Mouse (Mus musculus) telencephalon, adult 2 months (tissue): ENCODE measurements at regions not wholly inside any gene's neighbourhood (a gene's known extent, or its start where the extent isn't known, plus 50 kb on each side); places are given as distances from the start of the nearest gene placed in this dataset.
A peak's percentile ranks its signal among the peaks of the same experiment; 100 is the strongest.

Experiments
- DNase-seq: peaks from one replicate; pipeline ENCODE4 v3.0.0-alpha.2; 2011; ENCODE audit warnings: low read depth, low spot score

GRCm38 (mm10) chr1:67359824-67360223 lies 237.0 kb downstream of the Cps1 start:
- no peak for DNase-seq

GRCm38 (mm10) chr1:67366038-67366437 lies 243.2 kb downstream of the Cps1 start:
- DNase-seq = no peak

DNA sequence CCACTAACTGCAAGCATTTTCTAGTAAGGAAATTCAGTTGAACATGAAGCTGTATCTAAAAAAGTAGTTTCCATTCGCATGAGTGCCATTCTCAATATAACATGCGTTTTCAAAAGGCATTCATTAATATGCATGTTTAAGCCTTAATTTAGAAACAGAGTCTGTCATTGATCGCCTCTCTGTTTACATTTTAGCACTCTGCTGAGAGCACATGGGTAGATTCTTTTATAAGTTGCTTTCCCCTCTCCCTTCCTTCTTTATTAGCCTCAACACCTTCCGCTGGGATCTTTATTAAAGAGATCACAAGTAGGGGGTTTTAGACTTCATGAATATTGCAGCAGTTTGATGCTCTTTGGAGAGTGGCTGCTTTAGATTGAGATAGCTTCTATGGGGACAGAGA lies 243.7 kb downstream of the Cps1 start:
- no peak for DNase-seq

GRCm38 (mm10) chr1:67382366-67382765 lies 259.5 kb downstream of the Cps1 start:
- DNase-seq = no peak

DNA sequence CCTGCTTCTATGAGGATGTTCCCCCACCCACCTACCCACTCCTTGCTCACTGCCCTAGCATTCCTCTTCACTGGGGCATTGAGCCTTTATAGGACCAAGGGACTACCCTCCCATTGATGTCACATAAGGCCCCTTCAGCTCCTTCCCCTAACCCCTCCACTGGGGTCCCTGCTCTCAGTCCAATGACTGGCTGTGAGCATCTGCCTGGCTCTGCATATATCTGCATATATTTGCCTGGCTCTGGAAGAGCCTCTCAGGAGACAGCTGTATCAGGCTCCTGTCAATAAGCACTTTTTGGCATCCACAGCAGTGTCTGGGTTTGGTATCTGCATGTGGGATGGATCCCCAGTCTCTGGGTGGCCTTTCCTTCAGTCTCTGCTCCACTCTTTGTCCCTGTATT lies 262.6 kb downstream of the Cps1 start:
- DNase-seq = no peak

DNA sequence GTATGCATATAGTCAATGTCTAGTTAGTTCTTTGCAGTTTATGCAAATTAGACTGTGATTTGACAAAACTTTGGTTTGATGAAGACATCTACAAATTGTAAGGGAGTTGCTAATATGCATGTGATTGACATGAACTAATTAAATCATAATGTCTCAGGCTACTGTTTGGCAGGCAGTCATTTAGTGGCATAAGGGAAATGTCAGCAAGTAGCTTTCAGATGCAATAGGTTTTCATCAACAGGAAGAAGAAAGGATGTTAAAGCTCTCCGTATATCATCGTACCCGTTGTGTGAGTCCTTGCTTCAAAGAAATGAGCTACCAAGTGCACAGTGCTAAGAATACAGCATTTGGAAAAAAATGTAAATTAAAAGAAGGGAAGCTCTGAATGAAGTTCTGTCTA lies 264.1 kb downstream of the Cps1 start:
- DNase-seq = no peak

DNA sequence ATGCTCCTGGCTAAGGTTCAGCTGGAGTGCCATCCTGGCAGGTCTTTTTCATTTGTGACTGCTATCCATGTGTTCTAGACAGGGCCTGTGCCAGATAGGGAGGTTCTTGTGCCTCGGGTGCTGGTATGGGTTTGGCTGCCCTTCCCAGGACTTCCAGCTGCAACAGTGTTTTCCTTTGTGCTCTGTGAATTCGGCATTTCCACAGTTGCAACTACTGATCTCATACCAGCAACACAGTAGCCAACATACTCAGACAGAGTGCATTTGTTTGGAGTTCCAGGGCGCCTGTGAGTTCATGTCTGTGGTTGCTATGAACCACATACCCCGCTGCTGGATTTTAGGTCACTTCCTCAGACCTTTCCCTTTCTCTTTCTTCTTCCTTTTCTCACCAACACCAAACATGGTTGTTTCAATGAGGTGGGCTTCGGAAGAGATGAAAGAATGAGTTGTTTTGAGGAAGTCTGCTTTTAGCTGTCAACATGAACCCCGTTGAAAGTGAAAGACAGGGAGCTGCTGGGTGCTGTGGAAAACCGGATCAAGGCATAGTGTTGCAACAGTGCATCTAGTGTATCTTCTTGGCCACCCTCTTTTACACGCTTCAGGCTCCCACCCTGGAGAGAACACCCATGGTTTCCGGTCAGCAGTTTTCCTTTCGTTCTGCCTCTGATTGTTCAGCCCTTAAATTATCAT lies 275.1 kb downstream of the Cps1 start:
- DNase-seq = peak; percentile 68

DNA sequence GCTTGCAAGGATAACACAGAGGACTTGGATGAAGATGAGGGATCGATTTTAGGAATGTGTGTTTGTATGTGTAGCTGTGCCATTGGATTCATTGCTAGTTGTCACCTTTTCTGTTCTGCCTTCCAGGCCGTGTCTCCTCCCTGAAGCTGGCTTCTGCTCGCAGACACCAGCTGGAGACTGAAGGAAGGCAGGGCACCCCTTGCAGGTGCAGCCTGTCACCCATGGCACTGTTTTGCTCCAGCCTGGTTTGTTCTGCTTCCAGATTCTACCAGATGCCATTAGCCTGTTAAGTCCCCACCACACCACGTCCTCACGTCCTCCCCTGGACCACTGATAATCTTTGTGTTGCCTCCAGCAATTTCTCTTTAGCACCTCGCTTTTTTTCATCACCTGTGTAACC lies 286.7 kb downstream of the Cps1 start:
- no peak for DNase-seq

- no peak for DNase-seq
These were observed 294.4 kb downstream of the Cps1 start for GRCm38 (mm10) chr1:67417196-67417595.

DNA sequence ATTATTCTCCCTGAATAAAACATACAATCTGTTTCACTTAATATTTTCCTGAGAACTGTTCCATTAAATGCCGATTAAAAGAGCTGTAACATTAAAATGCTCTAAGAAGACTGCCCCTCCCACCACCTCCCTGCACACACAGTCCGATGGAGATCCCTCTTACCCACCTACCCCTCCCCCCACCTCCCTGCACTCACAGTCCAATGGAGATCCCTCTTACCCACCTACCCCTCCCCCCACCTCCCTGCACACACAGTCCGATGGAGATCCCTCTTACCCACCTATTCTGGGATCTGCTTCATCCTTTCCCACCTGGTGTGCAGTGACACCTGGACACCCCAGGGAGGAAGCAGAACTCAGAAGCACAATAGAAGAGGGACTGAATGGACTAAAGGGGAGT lies 305.6 kb downstream of the Cps1 start:
- DNase-seq = no peak

- no peak for DNase-seq
These were observed 328.0 kb downstream of the Cps1 start for GRCm38 (mm10) chr1:67450831-67451230.

DNA sequence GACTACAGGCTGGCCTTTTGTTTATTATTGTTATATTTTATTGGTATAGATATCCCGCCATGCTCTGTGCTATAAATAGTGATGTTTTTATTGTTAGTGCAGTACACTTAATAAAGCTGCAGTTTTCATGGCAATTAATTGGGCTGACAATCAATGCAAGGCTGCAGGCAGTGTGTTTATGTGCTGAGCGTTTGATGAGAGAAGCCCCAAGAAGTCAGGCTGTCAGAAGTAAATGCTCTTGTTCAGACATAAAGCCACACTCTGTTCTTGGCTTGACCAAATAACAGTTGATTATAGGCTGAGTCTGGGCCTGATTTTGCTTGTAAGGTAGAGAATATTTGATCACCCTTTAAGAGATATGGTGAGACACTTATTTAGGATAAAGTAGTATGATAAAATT lies 341.4 kb downstream of the Cps1 start:
- DNase-seq = no peak

DNA sequence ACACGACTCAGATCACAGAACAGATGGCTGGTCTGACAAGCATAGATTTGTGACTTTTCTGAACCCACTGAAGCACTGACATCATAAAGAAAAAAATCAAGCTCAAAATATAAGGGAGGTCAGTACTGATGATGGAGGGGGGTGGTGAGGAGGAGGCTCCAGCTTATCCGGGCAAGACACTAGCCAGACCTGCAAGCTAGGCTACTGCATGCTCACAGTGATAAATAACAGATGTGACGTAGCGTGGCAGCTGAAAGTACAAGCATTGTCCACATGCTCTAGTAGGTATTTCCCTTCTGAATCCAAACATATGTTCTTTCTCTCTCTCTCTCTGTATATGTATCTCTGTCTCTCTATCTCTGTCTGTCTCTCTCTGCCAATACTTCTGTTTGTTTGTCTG lies 342.7 kb downstream of the Cps1 start:
- DNase-seq = no peak

DNA sequence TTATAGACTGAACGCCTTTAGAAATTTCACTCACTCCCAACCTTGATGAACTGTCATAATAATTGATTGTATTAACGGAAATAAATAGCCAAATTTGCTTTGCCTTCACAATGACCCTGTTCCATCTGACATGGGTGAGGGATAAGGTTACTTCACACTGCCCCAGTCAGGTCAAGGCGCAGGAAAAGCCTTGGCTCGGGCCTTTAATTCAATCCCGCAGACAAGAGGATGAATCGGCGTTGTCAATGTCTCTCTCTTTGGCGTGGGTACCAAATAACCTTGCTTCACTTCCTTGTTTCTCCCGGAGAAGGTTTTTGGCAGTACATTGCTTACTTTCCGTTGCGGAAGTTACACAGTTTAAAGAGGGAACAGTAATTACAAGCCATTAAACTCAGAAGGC lies 354.2 kb downstream of the Cps1 start:
- no peak for DNase-seq

GRCm38 (mm10) chr1:67477966-67478365 lies 355.1 kb downstream of the Cps1 start:
- no peak for DNase-seq

- DNase-seq = no peak
These were observed 359.1 kb downstream of the Cps1 start for GRCm38 (mm10) chr1:67481974-67482373.

DNA sequence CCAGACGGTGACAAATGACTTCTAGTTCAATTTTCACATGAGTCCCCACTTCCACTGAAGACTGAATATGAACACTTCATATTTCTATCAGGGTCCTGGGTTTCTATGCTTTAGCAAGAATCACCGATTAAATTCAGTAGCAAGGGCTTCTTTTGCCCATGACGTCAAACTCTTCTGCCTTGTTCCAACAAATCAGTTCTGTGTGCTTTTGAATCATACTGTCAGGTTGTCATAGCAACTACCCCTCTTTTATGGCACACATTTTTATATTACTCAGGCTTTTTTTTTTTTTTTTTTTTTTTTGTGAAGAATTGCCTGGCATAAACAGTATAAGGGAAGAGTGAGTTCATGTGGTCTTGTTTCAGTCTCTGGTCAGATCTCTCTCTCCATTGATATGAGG lies 381.3 kb downstream of the Cps1 start:
- DNase-seq = peak; percentile 24

- DNase-seq = peak; percentile 33
These were observed 382.9 kb downstream of the Cps1 start for GRCm38 (mm10) chr1:67505746-67506145.

DNA sequence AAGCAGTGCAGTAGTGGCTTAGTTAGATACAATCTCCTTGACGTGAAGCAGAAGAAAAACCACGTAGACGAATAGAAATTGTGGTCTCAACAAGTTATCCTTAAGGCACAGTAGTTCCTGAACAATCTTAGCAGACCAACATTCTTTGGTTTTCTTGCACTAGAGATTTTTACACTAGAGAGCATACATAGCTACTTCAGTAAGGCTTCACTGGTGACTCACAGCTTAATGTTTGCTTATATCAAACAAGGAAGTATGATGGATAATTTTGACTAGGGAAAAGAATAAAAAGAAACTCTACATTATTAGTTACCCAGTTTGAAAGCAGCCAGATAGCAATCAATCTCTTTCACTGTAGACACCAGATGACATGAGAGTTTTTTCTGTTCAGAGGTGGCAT lies 395.5 kb downstream of the Cps1 start:
- DNase-seq = no peak

GRCm38 (mm10) chr1:67558728-67559127 lies 435.9 kb downstream of the Cps1 start:
- DNase-seq = no peak

DNA sequence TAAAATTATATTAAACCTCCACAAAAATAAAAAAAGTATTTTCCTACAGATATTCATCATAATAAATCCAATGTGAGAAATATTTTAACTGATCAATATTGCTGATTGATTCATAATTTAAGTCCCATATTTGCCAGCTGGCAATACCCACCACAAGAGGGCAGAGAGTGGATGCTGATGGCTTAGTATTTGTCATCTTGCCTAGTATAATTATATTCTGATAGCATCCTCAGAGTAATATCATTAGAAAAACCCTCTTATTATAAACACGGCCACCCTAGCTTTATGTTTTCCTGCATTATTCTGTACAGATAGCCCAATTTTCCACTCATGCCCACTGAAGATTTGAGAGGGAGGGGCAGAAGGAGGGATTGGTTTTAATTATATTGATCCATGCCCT lies 436.4 kb downstream of the Cps1 start:
- DNase-seq = no peak

GRCm38 (mm10) chr1:67571616-67572015 lies 448.8 kb downstream of the Cps1 start:
- DNase-seq = no peak

GRCm38 (mm10) chr1:67579732-67580131 lies 456.9 kb downstream of the Cps1 start:
- peak; percentile 10 for DNase-seq
